Mouse (Mus musculus): ENCODE data around the gene Rps12.

- TF ChIP-seq CTCF (conservative IDR thresholded peaks at IDR 0.05; ENCODE audit: low read length) (no peak), POU5F1 (IDR thresholded peaks at IDR 0.05; ENCODE audit: borderline replicate concordance, low read length) (no peak), NANOG (IDR thresholded peaks at IDR 0.05; ENCODE audit: borderline replicate concordance, low read length) (peak; percentile 92)
Observed at GRCm38 (mm10) chr10:23806201-23806600, 19.1 kb upstream of the Rps12 start.
